Mouse (Mus musculus): Measurements from ENCODE around the gene Glyat. TPM values are rescaled to one million over a fixed set of nuclear protein-coding genes. Genes with fewer than 3 reads are reported as not detected.

The Glyat gene
- total and polyA plus RNA-seq, 3 experiments = not detected

- TF ChIP-seq ETS1 (IDR thresholded peaks at IDR 0.05; ENCODE audit: low read depth, low read length) = no peak
- TF ChIP-seq RAD21 (IDR thresholded peaks at IDR 0.05; ENCODE audit: low read depth, low read length) = no peak
- TF ChIP-seq NRF1 (IDR thresholded peaks at IDR 0.05; ENCODE audit: insufficient read depth, low read depth, low read length, poor library complexity, severe bottlenecking) = no peak
- TF ChIP-seq EP300 (IDR thresholded peaks at IDR 0.05; ENCODE audit: low read depth in 1 of 2, low read length in 2 of 2) = no peak
- H3K9ac ChIP-seq (ENCODE audit: control insufficient read depth, low read depth, low read length, poor library complexity, severe bottlenecking) = no peak overlapping the region
- H3K4me1 ChIP-seq (ENCODE audit: control insufficient read depth in 1 of 2, insufficient read depth in 2 of 2, low read length in 2 of 2) = no peaks in the 10 kb centered on the region
- H3K27me3 ChIP-seq (ENCODE audit: control insufficient read depth in 1 of 2, insufficient read depth in 2 of 2, low read length in 2 of 2) = no peaks in the 10 kb centered on the region
- no peak for DNase-seq (ENCODE audit: low read depth, low spot score)
- H3K79me2 ChIP-seq (ENCODE audit: control insufficient read depth, insufficient read depth, low read length, poor library complexity) = no peaks in the 10 kb centered on the region
- no peaks in the 10 kb centered on the region for H3K9me3 ChIP-seq (replicated peaks; ENCODE audit: insufficient read depth, low read length)
- no peak overlapping the region for H3K4me3 ChIP-seq (ENCODE audit: control insufficient read depth in 1 of 2, insufficient read depth in 1 of 2, low read depth in 2 of 2, low read length in 2 of 2)
- H3K36me3 ChIP-seq (ENCODE audit: control insufficient read depth in 1 of 2, insufficient read depth in 2 of 2, low read length in 2 of 2) = no peaks in the 10 kb centered on the region
- no peak overlapping the region for H3K27ac ChIP-seq (ENCODE audit: control insufficient read depth, low read depth, low read length)
Measured at GRCm38 (mm10) chr19:12597073-12597405, 36.1 kb upstream of the Glyat start.

GRCm38 (mm10) chr19:12598674-12599073 lies 34.4 kb upstream of the Glyat start:
- no peak overlapping the region for H3K9ac ChIP-seq (ENCODE audit: control insufficient read depth, low read depth, low read length, poor library complexity, severe bottlenecking)
- H3K36me3 ChIP-seq (ENCODE audit: control insufficient read depth in 1 of 2, insufficient read depth in 2 of 2, low read length in 2 of 2) = no peaks in the 10 kb centered on the region
- H3K9me3 ChIP-seq (replicated peaks; ENCODE audit: insufficient read depth, low read length) = no peaks in the 10 kb centered on the region
- no peak overlapping the region for H3K27ac ChIP-seq (ENCODE audit: control insufficient read depth, low read depth, low read length)
- H3K27me3 ChIP-seq (ENCODE audit: control insufficient read depth in 1 of 2, insufficient read depth in 2 of 2, low read length in 2 of 2) = no peaks in the 10 kb centered on the region
- H3K79me2 ChIP-seq (ENCODE audit: control insufficient read depth, insufficient read depth, low read length, poor library complexity) = no peaks in the 10 kb centered on the region
- H3K4me1 ChIP-seq (ENCODE audit: control insufficient read depth in 1 of 2, insufficient read depth in 2 of 2, low read length in 2 of 2) = no peaks in the 10 kb centered on the region
- TF ChIP-seq SMC3 (IDR thresholded peaks at IDR 0.05; ENCODE audit: low read depth, low read length) (no peak), UBTF (IDR thresholded peaks at IDR 0.05; ENCODE audit: borderline replicate concordance, insufficient read depth, low read depth, low read length) (no peak), CHD1 (IDR thresholded peaks at IDR 0.05; ENCODE audit: low read depth, low read length) (no peak), MAX (IDR thresholded peaks at IDR 0.05; ENCODE audit: low read length) (no peak), ZKSCAN1 (IDR thresholded peaks at IDR 0.05; ENCODE audit: low read depth, low read length) (no peak), ZMIZ1 (IDR thresholded peaks at IDR 0.05; ENCODE audit: low read depth, low read length) (no peak), JUND (IDR thresholded peaks at IDR 0.05; ENCODE audit: low read depth, low read length) (no peak), EP300 (IDR thresholded peaks at IDR 0.05; ENCODE audit: low read depth in 1 of 2, low read length in 2 of 2) (no peak), GATA1 (IDR thresholded peaks at IDR 0.05; ENCODE audit: low read depth, low read length) (no peak), TBP (IDR thresholded peaks at IDR 0.05; ENCODE audit: low read depth, low read length) (no peak), ELF1 (IDR thresholded peaks at IDR 0.05; ENCODE audit: low read depth, low read length) (no peak), CHD2 (IDR thresholded peaks at IDR 0.05; ENCODE audit: low read length) (no peak), RCOR1 (IDR thresholded peaks at IDR 0.05; ENCODE audit: low read depth, low read length) (no peak), GABPA (IDR thresholded peaks at IDR 0.05; ENCODE audit: low read depth, low read length) (no peak), ETS1 (IDR thresholded peaks at IDR 0.05; ENCODE audit: low read depth, low read length) (no peak), MYC (IDR thresholded peaks at IDR 0.05; ENCODE audit: low read depth, low read length) (no peak)
- DNase-seq (ENCODE audit: low read depth, low spot score) = no peak
- no peak overlapping the region for H3K4me3 ChIP-seq (ENCODE audit: control insufficient read depth in 1 of 2, insufficient read depth in 1 of 2, low read depth in 2 of 2, low read length in 2 of 2)

Measured in MEL (cell line).